In the genomic region with DNA sequence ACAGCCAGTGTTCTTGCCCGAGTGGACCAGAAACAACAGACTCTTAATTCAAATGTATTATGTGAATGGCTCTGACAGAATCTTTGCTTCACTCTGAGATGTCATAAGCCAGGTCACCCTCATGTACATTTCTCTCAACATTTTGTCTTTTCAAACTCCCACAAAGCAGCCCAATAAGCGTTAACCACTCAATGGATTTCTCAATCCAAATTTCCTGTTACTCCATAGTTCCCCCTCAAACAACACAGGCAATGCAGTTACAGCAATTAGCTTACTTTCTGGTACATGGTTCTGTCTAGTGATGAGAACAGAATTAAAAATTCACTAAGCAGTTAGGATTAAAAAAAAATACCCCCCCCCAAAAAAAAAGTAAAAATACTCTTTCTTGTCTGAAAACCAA, we compare ENCODE assay signal across 12 mouse cellular contexts.
"Had no signal": no experiment of that assay in that cellular context is flagged by ENCODE, and none has a peak within 500 bp of the region (broad histone marks: within the 10 kb centered on the region; RNA-seq: fewer than 3 reads in every experiment).

No protein-coding gene starts in this region.

- DNase-seq: retina, postnatal 1 day; right cerebral cortex, adult 18-20 months; right cerebral cortex, postnatal 14 days; right cerebral cortex, postnatal 25 days; right cerebral cortex, postnatal 4 days; spleen, adult 18-20 months; thymus, adult 18-20 months; thymus, adult 2 months; thymus, postnatal 14 days; thymus, postnatal 25 days; thymus, postnatal 36 days; thymus, postnatal 4 days had no signal
